Mouse (Mus musculus): Measurements from ENCODE around the gene Fank1.
"Not testable (repeated sequence)": the region's sequence is repeated elsewhere in the genome, so short reads cannot be mapped to it uniquely, and the experiment has no call there.

Fank1 gene

DNA sequence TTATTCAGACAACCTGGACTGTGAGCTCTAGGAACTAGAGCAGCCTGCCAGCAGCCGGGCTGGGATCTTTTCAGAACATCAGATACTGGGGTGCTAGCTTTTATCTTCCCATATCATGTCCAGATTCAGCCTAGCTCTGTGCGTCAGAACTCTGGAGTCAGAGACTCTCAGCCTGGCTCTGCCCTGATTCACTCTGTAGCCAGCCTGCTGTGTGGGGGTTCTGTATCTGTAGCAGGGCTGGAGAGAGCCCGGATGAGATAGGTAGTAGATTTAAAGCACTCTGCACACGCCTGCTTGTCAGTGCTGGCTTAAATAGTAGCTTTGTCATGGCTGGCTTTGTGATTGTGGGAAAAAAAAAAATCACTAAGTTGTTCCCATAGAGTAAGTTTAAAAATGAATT is 51.9 kb downstream of the Fank1 start:
- no peak for DNase-seq (ENCODE audit: low spot score)

DNA sequence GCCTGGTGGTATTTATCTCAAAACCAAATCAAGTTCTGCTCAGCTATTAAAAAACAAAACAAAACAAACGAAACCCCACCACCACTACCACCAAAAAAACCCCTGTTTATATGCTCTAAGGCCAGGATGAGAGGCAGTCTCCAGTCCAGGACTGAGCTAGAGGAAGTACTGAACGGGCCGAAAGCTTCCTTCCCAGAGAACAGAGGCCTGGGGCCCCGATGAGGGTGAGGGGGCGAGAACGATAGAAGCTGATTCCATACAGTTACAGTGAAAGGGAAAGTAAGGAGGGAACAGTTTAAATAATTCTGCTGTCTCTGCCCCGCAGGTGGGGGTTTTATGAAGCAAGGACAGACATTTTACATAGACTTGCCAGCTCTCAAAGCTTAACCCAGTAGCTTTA is 52.9 kb downstream of the Fank1 start:
- no peak for DNase-seq (ENCODE audit: low spot score)

DNA sequence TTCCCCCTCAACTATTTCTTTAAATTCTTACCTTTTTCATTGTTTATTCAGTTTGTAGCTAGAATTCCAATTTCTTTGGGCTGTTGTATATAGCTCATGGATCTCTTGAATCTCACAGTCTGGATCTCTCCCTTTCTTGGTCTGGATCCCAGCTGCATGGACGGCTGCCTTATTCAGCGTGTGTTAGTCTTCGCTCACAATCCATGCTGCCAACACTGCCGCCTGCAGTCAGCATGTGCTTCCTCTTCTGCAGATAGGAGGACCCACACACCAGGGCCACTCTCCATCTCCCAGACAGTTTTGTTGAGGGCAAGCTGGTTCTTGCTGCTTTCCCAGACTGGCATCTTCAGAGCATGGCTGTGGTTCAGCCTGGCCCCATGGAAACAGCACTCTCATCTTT is 62.9 kb downstream of the Fank1 start:
- no peak for DNase-seq (ENCODE audit: low spot score)

DNA sequence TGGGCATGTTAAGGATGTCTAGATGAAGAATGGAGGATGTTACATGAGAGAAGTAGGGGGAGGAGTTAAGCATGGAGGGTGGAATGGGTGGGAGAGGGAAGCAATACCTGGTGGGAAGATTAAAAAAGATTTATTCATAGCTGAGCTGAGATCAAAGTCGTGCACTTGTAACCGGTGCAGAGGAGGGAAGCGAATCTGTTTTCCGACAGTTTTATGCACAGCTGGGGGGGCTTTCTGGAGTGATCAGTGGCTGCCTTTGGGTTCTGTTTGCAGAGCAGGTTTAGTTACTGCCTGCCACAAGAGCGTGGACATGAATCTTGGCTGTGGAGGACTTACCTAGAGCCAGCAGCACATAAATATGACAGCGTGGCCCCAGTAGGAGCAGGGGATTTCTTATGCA is 65.4 kb downstream of the Fank1 start:
- DNase-seq (ENCODE audit: low spot score), result no peak

GRCm38 (mm10) chr7:133847175-133847574 is 70.5 kb downstream of the Fank1 start:
- DNase-seq (ENCODE audit: low spot score), result no peak

GRCm38 (mm10) chr7:133848180-133848579 is 71.5 kb downstream of the Fank1 start:
- DNase-seq (ENCODE audit: low spot score), result no peak

- no peak for DNase-seq (ENCODE audit: low spot score)
Observed at GRCm38 (mm10) chr7:133850735-133851134, 74.1 kb downstream of the Fank1 start.

DNA sequence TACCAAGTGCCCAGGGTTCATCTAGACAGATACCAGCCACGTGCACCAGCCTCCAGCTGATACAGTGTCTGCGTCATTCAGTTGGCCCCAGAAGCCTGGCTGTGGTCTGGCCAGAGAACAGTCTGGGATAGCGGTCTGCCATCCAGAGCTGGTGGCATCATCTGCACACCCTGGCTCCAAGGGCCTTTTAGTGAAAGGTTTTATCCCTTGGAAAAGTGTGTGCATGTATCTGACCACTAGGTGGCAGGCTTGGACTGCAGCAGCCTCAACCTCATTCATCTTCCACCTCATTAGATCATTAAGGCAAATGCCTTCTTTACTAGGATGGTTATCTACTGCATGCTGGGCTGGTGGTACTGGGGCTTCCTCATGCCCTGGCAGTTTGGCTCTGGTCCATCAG is 79.6 kb downstream of the Fank1 start:
- DNase-seq (ENCODE audit: low spot score), result peak; percentile 58

- no peak for DNase-seq (ENCODE audit: low spot score)
Observed at GRCm38 (mm10) chr7:133858506-133858905, 81.8 kb downstream of the Fank1 start.

GRCm38 (mm10) chr7:133859548-133859947 is 82.9 kb downstream of the Fank1 start:
- DNase-seq (ENCODE audit: low spot score), result no peak

- no peak for DNase-seq (ENCODE audit: low spot score)
Observed at GRCm38 (mm10) chr7:133862233-133862632, 85.6 kb downstream of the Fank1 start.

GRCm38 (mm10) chr7:133862723-133863122 is 86.1 kb downstream of the Fank1 start:
- DNase-seq (ENCODE audit: low spot score), result no peak

- no peak for DNase-seq (ENCODE audit: low spot score)
Observed at GRCm38 (mm10) chr7:133863151-133863550, 86.5 kb downstream of the Fank1 start.

- DNase-seq (ENCODE audit: low spot score), result no peak
Observed at GRCm38 (mm10) chr7:133863684-133864083, 87.0 kb downstream of the Fank1 start.

GRCm38 (mm10) chr7:133870265-133870664 is 93.6 kb downstream of the Fank1 start:
- DNase-seq (ENCODE audit: low spot score), result no peak

DNA sequence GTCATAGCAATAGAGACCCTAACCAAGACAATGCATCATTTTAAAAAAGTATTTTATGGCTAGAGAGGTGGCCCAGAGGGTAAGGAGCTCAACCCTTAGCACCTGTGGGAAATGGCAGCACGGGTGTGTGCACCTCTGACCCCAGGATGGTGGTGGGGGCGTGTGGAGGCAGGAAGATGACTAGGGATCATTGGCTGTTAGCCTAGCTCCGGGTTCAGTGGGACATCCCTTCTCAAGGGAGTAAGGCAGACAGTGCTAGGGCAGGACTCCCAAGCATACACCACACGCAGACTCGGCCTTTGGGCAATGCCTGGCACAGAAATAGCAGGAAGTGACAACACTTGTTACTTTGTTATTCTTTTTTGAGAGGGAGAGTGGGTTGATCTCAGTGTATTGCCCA is 96.0 kb downstream of the Fank1 start:
- no peak for DNase-seq (ENCODE audit: low spot score)

GRCm38 (mm10) chr7:133876139-133876538 is 99.5 kb downstream of the Fank1 start:
- DNase-seq (ENCODE audit: low spot score), result no peak

GRCm38 (mm10) chr7:133876646-133877342 is 100.1 kb downstream of the Fank1 start:
- no peak for DNase-seq (ENCODE audit: low spot score)

- DNase-seq (ENCODE audit: low spot score), result no peak
Observed at GRCm38 (mm10) chr7:133879761-133880160, 103.1 kb downstream of the Fank1 start.

DNA sequence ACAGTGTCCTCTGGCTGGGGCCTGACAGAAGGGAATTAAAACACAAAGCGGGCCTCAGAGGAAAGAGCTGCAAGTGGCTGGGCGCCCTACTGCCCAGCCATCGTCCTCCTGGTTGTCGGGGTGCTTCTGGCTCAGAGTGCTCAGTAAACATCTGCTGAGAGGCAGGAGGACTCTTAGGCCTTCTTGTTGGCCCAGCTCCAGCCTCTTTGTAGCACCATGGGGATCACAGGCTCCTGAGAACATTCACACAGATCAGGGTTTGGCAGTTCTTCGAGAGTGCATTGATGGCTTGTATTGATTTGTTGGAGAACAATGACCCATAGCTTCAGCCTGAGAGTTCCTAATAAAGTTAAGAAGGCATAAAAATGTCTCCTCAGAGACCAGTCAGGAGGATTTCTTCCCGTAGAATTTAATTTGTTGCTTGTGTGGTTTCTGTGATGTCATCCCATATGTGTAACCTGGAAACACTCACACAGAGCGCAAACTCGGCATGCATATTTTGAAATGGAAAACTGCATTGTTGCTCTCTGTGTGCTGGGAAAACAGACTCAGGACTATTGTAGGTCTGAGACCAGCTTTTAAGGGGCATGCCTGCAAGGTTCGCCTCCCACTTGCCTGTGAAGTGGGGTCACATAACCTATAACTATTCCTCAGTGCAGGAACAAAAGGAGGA is 108.2 kb downstream of the Fank1 start:
- not testable (repeated sequence) for DNase-seq (ENCODE audit: low spot score)

DNA sequence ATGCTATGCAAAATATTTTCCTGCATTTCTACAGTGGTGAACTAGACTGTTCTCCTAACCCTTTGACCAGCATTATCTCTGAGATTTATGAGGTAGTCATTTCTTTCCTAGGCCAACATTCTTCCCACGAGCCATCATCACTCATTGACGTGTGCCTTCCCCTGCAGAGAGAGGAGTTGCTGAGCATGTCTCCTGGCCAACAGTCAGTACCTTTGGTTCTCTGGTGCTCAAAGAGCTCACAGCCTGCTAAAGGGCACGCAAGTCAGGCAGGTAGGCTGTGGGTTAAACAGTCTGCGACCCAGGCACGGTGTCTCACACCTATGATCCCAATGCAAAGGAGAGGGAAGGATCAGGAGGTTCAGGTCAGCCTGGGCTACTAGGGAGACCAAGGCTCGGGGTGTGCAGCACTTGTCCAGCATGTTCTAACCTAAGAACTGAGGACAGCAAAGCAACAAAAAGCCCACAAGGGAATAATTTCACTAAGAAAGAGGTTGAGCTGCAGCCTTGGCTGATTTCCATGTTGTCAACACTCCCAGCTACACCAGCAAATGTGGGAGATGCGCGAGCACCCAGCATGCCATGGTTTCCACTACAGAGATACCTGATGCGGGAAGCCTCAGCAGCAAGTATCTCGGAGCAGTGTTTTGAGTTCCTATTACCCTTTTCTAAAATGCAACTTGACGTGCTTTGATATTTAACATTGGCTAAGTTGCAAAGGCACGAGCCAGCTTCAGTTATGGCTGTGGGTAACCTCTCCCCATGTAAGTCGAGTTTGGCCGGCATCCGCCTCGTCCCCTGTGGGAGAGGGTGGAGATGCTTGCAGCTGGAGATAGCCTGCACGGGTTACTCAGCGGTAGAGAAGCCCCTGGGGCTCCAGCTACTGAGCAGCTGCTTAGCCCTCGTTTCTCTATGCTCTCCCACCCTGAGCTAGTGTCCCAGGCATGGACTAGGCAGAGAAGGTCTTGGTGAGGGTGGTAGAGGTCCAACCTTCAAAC is 112.6 kb downstream of the Fank1 start:
- DNase-seq (ENCODE audit: low spot score), result no peak

- DNase-seq (ENCODE audit: low spot score), result no peak
Observed at GRCm38 (mm10) chr7:133889986-133890385, 113.3 kb downstream of the Fank1 start.

DNA sequence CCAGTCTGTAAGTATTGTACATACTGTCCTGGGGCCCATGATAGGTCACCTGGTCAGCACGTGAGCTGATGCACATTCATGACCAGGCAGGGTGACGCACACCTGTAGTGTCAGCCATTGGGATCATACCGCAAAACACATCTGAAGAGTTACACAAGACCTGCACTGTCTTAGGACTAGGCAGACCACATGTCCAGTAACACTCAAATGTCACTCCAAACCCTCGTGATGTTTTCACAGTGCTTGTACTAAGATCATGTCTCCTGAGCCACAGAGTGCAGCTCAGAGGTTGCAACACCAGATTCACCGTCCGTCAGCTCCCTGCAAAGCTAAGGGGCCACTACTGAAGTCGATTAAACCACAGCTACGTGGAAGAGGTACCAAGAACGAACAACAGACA is 114.6 kb downstream of the Fank1 start:
- no peak for DNase-seq (ENCODE audit: low spot score)

Data from urinary bladder, postnatal 25 days (tissue).